Mouse (Mus musculus) CD8-positive naive resting alpha-beta T cell, adult 2 months (primary cell): ENCODE data around the gene Parp6.

ENCODE experiments used
- DNase-seq, 2 experiments: peaks; one replicate each; pipeline ENCODE4 v3.0.0; 2022; ENCODE audit warnings: low read depth in 2 of 2, low spot score in 2 of 2

Gene Parp6

GRCm38 (mm10) chr9:59655958-59656634 is 39.0 kb downstream of the Parp6 start, which contains the start of gene Pkm:
TSS of gene Pkm (plus strand) at chr9:59656368.
- DNase-seq, result peak; percentile 92 to 94

GRCm38 (mm10) chr9:59656635-59657617 is 39.8 kb downstream of the Parp6 start:
- peak; percentile 42 to 48 for DNase-seq

GRCm38 (mm10) chr9:59658146-59658545 is 41.1 kb downstream of the Parp6 start:
- DNase-seq, result no peak

- DNase-seq, result peak; percentile 74 to 83
Observed at GRCm38 (mm10) chr9:59659036-59660026, 42.2 kb downstream of the Parp6 start.

GRCm38 (mm10) chr9:59660421-59660820 is 43.3 kb downstream of the Parp6 start:
- DNase-seq, result no peak

- no peak for DNase-seq
Observed at GRCm38 (mm10) chr9:59661298-59661975, 44.4 kb downstream of the Parp6 start.

GRCm38 (mm10) chr9:59663226-59663625 is 46.1 kb downstream of the Parp6 start:
- DNase-seq, result no peak

GRCm38 (mm10) chr9:59663957-59664356 is 46.9 kb downstream of the Parp6 start:
- no peak for DNase-seq

GRCm38 (mm10) chr9:59664664-59665256 is 47.7 kb downstream of the Parp6 start:
- no peak for DNase-seq

GRCm38 (mm10) chr9:59666016-59666415 is 48.9 kb downstream of the Parp6 start:
- DNase-seq, result no peak

GRCm38 (mm10) chr9:59666813-59667212 is 49.7 kb downstream of the Parp6 start:
- no peak for DNase-seq

GRCm38 (mm10) chr9:59667250-59667649 is 50.2 kb downstream of the Parp6 start:
- DNase-seq, result no peak

GRCm38 (mm10) chr9:59667904-59668303 is 50.8 kb downstream of the Parp6 start:
- no peak for DNase-seq

GRCm38 (mm10) chr9:59668473-59668872 is 51.4 kb downstream of the Parp6 start:
- no peak for DNase-seq

- no peak for DNase-seq
Observed at GRCm38 (mm10) chr9:59669172-59669571, 52.1 kb downstream of the Parp6 start.

- no peak for DNase-seq
Observed at GRCm38 (mm10) chr9:59672195-59672894, 55.3 kb downstream of the Parp6 start.

- DNase-seq, result no peak
Observed at GRCm38 (mm10) chr9:59673427-59673826, 56.3 kb downstream of the Parp6 start.

GRCm38 (mm10) chr9:59675598-59675997 is 58.5 kb downstream of the Parp6 start:
- no peak for DNase-seq

GRCm38 (mm10) chr9:59678313-59678712 is 61.2 kb downstream of the Parp6 start:
- DNase-seq, result no peak
